Mouse (Mus musculus) 3T3-L1 (cell line): ENCODE data around the gene Tmed10.

Experiments
- DNase-seq: peaks from one replicate; pipeline ENCODE4 v3.0.0-alpha.2; 2015; ENCODE audit warnings: low read depth, low spot score

Gene Tmed10

DNA sequence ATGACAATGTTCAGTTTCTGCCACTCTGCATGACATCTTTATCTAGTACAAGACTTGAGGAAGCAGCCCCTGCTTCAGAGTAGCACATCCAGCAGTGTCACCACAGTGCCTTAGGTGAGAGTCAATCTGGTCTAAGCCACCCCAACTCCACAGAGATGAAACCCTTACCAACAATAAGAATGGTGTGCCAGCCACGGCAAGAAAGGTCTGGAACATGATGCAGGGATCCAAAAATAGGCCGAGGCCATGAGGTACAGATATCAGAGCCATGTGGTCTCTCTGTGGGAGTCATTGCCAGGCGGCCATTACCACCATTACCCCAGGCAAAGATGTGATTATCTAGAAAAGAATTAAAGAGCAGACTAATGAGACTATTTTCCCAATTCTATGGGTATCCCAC is 66.0 kb downstream of the Tmed10 start:
- no peak for DNase-seq

GRCm38 (mm10) chr12:85305247-85305892 is 69.3 kb downstream of the Tmed10 start:
- peak; percentile 92 for DNase-seq

DNA sequence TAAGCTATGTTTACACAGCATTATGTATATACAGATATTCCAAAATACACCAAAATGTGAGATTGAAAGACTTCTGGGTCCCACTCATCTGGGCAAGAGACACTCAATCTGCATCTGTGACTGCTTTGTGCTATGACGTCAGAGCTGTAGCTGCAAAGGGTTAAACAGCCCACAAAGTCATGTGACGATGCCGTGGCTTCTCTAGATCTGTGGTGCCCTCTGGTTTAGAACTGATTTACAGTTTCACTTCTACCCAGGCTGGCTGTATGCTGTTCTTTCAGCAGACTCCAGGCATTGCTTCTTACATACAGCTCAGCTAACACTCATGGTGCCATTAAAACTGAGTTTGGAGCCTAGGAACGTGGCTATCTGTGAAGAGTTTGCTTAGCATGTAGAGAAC is 69.9 kb downstream of the Tmed10 start:
- DNase-seq = no peak

GRCm38 (mm10) chr12:85303256-85303655 is 71.4 kb downstream of the Tmed10 start:
- no peak for DNase-seq

GRCm38 (mm10) chr12:85298835-85299180 is 75.8 kb downstream of the Tmed10 start:
- DNase-seq = no peak

GRCm38 (mm10) chr12:85298127-85298834 is 76.4 kb downstream of the Tmed10 start:
- DNase-seq = no peak

DNA sequence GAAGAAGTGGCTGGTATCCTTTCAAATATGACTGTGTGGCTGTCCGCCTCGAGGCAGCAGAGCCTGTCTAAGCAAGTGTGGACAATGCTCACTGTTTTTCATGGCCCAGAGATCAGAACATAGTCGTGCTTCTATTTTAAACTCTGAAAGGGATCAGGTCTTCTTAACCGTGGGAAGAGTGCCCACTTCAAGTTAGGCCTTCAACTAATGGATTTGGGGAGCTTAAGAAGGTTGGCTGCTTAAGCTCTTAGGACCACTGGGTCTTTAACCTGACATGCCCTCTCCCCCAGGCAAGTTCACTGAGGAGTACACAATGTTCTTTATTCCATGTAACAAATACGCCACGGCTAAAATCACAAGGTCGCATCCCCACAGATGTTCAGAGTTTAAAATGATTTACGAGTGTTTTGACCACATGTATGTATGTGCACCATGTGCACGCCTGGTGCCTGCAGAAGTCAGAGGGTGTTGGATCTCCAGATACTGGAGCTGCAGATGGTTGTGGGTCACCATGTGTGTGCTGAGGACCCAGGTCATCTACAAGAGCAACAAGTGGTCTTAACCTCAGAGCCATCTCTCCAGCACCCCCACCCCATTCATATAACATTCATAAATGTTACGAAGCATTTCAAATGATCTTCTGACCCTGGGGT is 77.2 kb downstream of the Tmed10 start:
- no peak for DNase-seq

DNA sequence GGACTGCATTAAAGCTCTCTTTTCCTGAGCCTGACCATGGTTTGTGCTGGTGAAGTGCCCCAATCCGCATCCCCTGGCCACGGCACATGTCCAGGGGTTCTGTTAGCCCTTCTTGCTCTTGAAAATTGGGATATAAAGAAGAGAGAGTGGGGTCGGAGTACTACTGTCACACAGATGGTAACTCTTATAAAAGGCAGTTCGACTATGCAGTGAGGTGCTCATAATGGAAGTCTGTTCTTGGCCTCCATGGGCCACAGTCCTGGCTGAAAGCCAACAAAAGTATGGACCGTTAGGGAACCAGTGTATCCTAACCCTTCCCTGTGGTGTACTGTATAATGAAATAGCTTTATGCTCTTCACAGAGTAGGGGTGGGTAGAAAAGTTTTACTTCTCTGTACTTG is 77.7 kb downstream of the Tmed10 start:
- DNase-seq = no peak

GRCm38 (mm10) chr12:85295506-85295905 is 79.1 kb downstream of the Tmed10 start:
- no peak for DNase-seq

- DNase-seq = no peak
Measured at GRCm38 (mm10) chr12:85292906-85293305, 81.7 kb downstream of the Tmed10 start.

DNA sequence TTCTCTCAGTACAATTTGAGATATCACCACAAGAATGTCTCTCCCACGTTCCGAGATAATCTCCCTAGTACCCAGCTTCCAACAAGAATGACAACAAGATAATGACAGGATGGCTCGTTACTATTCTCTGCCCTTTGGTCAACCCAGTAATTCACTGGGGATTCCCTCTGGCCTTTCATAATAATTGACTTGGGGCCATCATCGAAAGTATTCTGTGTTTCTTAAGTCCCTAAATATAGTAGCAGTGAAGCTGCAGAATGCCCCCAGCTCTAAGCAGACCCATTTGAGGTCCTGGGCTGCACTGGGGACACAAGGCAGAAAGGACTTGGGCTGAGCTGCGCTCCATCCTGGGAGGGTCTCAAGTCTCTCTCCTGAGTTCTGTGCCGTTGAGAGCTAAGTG is 82.4 kb downstream of the Tmed10 start:
- DNase-seq = no peak

DNA sequence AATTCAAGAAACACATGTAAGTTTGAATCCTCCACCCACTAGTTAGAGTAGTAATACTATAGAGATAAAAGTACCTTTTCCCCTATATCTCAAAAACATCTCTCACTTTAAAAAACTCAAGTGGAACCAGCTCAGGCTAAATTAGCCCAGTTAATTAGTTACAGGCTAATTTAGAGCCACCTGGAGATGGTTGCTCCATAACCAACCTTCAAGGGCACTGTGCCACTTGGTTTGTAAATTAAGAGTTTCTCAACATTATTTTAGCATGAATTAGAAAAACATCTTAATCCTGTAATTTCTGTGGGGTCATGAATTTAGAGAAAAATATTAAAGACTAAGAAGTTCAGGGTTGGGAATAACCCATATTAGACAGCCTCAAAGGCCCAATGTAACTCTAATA is 83.1 kb downstream of the Tmed10 start:
- no peak for DNase-seq

- DNase-seq = no peak
Measured at GRCm38 (mm10) chr12:85290633-85291032, 84.0 kb downstream of the Tmed10 start.
